Mouse (Mus musculus): Measurements from ENCODE around the gene Cdk19.

DNA sequence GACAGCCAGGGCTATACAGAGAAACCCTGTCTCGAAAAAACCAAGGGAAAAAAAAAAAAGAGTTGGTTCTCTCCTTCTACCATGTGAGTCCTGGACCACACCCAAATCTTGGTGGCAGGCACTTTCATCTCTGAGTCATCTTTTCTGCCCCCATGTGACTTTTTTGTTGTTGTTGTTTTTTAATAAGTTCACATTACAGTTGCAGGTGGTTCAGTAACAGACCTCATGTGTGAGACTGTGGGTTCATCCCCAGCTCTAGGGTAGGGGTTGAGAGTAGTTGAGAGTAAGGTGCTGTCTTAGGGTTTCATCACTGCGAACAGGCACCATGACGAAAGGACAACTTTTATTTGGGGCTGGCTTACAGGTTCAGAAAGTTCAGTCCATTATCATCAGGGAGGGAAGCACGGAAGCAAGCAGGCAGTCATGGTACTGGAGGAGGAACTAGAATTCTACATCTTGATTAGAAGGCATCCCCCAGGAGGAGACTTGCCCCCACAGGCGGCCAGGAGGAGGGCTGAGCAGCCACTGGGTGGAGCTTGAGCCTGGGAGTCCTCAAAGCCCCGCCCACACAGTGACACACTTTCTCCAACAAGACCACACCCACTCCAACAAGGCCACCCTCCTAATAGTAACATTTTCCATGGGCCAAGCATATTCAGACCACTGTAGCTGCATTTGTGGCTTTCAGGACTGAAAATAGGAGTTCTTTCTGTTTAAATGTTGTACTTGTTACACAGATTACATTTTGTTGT is 29.3 kb upstream of the Cdk19 start:
- TF ChIP-seq CTCF (IDR thresholded peaks at IDR 0.05; ENCODE audit: extremely low read depth, insufficient read length, insufficient replicate concordance, low read depth, low read length) (no peak), POLR2A (IDR thresholded peaks at IDR 0.05; ENCODE audit: low read depth, low read length) (no peak)
